Mouse (Mus musculus): ENCODE measurements around the gene Clec4e.
"Not testable (repeated sequence)": the region's sequence is repeated elsewhere in the genome, so short reads cannot be mapped to it uniquely, and the experiment has no call there.

Clec4e gene

DNA sequence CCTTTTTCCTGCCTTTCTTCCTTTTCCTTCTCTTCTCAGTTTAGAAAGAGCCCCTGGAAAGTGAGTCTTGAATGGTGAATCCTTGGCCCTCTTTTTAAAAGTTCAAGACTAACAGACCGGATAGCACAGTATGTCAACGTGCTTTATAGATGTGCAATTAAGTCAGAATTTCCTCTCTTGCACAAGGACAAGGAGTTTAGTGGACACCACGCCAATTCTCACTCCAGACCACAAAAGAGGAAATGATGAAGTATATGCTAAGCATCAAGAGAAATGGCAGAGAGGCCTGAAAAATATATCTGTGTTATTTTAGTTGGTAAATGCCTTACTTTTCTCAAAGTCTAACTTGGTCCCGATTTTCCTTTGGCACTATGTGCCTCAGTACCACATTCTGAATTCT, at the start of gene Clec4e:
Gene Clec4e, minus strand, starts transcription at position 118 of the 400 bp plus-strand sequence.
- no peak for DNase-seq (ENCODE audit: low spot score)

DNA sequence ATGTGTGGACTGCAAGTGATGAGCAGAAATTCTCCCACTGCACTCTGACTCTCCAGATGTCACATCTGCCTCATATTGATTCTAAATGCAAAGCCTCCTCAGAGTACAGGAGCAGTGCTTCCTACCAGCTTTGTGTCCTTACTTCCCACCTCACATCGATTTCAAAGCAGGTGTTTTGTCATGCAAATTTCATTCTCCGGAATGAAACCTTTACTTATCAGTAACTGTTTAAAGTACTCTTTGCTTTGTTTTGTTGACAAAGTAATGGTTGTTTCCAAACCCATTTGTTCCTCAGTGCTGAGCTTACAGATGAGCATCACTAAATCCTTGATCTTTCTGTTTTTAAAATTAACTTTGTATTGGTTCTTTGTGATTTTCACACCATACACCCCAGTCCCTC, 42.8 kb upstream of the Clec4e start:
- no peak for DNase-seq (ENCODE audit: low spot score)

DNA sequence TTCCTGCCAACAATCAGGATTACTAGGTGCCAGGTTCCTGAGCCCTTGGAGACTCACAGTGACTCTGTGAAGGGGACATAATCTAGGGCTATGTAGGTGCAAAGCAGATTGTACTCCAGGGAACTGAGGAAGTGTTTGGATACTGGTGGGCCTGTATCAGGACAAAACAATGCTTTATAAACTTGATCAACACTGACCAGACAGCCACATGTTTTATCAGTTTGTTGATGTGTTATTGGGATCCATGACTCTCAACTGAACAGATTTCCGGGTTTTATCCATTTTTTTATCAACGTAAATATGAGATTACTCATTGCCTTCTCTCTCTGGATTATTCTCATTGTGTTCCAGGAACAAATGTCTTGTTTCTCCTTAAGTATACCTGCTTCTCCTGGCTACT, 18.4 kb upstream of the Clec4e start, which contains the start of gene Vmn2r19:
Gene Vmn2r19, plus strand, starts transcription at position 301 of the 400 bp plus-strand sequence.
- no peak for DNase-seq (ENCODE audit: low spot score)

DNA sequence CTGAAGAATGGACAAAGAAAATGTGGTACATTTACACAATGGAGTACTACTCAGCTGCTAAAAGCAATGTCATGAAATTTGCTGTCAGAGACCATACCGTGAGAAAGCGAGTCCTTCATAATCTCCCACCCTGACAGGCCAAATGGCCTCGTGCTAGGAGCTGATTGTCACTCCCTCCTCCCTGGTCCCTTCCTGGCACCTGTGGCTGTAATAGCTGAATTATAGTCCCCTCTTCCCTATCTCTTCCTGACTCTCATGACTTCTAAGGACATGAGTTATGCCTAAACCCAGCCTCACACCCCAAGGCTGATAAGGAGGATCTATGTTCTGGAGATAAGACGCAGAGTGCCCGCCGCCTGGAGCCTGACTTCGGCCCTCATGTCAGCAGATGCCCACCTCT, 16.6 kb upstream of the Clec4e start:
- not testable (repeated sequence) for DNase-seq (ENCODE audit: low spot score)

DNA sequence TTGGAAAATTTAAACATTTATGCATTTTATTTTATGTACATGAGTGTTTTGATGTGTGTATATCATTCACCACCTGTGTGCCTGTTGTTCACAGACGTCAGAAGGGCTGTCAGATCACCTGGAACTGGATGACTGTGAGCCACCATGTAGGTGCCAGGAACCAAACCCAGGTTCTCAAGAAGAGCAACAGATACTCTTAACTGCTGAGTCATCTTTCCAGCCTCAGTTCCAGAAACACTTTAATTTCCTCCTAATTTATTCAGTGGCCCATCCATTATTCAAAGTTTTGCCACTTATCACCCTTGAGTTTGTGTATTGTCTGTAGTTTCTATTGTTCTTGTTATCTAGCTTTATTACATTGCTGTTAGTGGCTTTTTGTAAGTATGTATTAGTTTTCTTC, 7.0 kb upstream of the Clec4e start:
- DNase-seq (ENCODE audit: low spot score): no peak

DNA sequence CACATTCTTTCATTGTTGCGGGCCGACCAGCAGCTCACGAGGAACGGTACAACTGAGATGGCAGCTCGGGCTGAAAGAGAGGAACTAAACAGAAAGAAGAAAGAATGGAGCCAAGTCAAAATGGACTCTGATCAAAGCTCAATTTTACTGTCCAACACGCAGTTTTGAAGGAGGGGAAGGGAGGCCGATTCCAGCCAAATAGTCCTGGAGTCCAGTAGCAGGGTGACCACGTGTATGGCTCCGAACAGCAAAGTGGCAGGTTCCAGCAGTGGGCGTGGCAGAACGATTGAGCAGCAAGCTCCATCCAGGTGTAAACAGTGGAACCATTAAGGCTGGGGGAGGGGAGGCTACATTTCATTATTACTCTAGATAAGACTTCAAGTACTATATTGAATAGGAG, 3.8 kb upstream of the Clec4e start:
- not testable (repeated sequence) for DNase-seq (ENCODE audit: low spot score)

DNA sequence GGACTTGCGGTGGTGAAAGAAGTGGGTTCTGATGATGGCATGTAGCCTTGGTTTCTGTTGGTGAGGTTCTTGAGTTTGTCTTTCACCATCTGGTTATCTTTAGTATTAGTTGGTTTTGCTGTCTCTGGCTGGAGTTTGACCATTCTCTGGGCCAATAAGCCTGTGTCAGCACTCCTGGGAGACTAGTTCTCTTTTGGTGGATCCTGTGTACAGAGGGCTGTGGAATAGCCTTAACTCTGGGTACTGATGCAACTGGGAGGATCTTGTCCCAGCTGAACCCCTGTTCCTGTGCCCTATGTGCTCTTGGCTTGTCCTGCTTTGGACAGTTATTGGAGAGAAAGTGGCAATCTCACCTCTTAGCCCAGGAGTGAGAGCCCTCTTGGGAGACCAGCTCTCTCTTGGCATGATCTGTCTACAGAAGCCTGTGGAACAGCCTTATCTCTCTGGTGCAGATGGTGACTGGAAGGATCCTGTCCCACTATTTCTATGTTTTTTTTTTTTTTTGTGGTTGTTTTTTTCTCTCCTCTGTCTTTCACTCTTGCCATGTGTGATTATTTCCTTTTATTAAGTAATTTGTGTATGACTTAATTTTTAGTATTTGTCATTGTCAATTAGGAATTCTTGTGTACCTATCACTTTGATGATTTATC, 3.2 kb upstream of the Clec4e start:
- DNase-seq (ENCODE audit: low spot score): no peak

DNA sequence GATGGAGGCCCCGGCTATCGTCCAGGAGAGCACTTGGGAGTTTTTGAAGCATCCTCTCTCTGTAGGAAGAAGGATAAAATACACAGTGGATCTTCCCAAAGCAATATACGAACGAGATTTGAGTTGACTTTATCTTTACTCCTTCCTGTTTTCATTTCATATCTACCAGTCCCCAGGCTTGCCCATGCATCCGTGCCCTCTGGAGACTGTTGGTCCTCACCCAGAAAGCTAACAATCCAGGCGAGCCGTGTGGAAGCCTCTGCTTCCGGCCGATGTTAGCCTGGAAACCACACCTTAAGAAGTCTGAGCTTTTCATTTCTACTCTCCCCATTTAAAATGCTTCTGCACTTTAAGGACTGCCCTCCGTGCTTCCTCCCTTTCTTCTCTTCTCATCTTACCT, 739 bp downstream of the Clec4e start:
- DNase-seq (ENCODE audit: low spot score): no peak

DNA sequence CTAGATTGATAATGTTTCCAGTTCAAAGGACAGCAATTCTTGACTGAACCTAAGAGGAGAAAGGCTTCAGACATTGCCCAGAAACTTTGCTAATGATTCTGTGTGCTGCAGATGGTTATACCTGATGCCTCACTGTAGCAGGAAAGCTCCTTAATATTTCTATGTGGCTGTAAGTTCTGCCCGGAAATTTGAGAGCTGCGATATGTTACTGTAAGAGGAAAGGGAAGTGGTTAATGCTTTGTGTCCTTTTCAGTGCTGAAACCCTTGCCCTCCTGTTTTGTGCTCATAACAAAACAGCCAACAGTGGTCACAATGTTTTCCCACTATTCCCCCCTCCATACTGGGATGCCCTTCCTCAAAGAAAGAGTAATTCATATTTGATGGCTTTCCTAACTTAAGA, 3.4 kb downstream of the Clec4e start:
- no peak for DNase-seq (ENCODE audit: low spot score)

DNA sequence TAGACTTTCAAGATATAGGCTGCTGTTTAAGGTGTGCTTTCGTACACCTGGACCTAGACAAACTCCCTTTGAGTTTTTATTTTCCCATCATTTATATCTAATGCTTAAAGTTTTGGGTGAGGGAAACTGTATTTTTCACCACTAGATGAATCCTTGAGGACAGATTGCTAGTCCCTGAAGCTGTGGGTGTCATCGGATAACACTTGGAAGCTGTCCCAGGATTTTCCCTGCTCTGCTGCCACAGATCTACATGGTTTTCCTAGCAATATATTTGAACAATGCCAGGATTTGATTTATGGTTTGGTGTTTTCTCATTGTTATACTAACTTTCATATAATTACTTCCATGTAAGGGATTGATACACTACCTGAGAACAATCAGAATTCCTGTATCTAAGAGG, 10.2 kb downstream of the Clec4e start:
- DNase-seq (ENCODE audit: low spot score): no peak

DNA sequence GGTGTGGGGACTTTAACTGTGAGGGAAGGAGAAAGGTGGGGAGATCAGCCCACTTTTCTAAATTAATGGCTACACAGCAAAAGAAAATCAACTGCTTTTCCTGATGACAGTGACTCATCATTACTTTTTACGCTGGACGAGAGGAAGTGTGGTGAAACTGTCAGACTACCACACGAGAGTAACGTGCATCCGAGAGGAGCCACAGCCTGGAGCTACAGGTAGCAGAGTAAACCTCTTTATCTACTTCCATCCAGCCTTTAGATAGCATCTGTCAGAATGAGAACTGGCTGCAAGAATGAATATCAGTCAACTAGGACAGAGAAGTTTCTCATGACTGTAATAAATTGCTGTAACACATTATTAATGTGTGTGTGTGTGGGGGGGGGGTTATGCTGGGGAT, 22.7 kb downstream of the Clec4e start:
- DNase-seq (ENCODE audit: low spot score): no peak

DNA sequence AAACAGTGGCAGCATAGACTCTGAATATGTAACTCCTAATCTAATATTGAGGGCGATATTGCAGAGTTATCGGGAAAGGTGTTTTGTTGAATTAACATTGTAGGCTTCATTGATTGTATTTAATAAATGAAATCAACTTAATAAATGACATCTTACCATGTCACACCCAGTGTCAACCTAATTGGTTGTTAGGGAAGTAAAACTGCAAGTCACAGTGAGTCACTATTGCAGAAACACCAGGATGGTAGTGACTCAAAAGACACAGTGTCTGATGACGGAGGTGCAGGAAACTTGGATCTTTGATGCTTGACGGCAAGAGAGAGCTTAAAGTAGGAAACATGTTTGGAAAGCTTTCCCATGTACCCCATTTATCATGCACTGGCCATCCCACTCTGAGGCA, 23.9 kb downstream of the Clec4e start:
- DNase-seq (ENCODE audit: low spot score): no peak

DNA sequence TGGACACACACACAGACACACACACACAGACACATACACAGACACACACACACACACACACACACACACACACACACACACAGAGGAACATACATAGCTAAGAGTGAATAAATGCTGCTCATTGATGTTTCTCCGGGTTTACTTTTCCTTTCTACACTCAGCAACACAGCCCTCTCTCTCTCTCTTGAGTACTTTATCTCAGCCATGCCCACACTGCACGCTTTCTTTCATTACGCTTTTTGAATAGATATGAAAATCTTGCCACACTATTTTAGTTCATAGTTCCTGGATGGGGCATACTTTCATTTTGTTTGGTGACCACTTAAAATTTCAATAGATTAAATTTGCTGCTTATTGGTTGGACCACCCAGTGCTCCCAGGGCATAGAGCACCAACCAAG, 25.5 kb downstream of the Clec4e start:
- no peak for DNase-seq (ENCODE audit: low spot score)

DNA sequence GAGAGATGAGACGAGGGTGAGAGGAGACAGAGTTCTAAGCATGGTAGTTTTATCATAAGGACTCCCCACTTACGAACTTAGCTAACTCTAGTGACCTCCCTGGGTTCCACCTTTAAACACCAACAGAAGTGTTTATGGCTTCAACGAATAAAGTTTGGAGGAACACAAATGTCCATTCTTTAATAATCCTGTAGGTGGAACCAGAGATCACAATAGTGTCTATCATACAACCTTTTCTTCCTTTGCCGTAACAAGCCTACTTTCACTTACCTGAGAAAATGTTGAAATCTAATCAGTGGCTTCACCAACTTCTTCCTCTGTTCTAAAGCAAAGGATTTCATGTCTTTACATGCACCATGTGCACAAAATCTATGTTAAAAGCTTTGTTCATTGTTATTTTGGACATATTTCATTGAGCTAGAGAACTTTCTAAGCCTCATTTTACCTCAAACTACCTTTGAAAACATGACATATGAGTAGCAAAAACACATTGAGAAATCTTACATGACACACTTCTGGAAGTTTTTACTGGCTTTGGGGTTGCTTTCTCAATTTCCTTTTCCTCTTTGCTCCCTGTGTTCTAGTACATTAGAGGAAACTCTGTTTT, 28.0 kb downstream of the Clec4e start, which contains the start of gene Clec4d:
Gene Clec4d, plus strand, starts transcription at position 557 of the 607 bp plus-strand sequence.
- DNase-seq (ENCODE audit: low spot score): no peak

DNA sequence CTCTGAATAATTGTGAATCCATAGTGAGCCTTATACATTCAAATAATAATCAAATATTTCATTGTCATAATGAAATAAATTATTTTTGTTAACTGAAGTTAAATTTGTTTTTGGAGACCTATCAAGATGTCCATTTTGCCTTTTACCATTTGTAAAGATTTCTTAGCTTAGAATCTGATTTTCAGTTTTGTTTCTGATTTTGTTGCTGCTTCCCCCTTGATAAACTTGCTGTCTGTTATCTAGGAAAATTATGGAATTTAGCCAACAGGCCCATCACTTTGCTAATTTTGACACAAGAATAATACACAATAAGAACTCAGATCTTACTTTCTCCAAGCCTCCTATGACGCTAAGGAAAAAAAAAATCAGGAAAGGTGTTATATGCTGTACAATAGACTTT, 28.8 kb downstream of the Clec4e start:
- DNase-seq (ENCODE audit: low spot score): no peak

DNA sequence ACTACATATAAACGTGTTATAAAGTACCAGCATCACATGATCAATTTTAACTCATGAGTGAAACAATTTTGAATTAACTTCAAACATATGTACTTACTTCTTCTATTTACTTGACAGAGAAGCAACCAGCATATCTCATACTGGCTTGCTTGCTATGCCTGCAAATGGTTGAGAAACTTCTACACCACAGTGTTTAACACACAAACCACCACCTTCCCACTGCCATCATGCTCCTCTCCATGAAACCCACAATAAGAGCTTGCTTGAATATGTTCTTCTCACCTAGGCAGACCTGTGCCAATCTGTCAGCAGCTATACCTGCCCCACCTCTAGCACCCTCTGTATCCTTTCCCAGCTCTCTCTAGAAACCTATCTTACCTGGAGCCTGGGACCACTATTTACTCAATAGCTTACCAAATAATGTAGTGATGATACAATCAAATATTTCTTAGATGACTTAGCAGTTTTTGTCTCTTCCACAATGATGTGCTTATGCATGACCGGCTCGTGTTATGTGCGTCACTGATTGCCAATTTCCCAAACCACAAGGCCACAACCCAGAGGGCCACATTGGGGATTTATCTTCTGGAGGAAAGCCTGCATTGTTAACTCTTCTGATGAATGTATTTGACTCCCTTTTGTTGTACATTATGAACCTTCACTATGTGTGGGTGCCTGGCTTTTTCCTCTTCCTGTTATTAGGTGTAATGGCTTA, 29.6 kb downstream of the Clec4e start:
- DNase-seq (ENCODE audit: low spot score): no peak

DNA sequence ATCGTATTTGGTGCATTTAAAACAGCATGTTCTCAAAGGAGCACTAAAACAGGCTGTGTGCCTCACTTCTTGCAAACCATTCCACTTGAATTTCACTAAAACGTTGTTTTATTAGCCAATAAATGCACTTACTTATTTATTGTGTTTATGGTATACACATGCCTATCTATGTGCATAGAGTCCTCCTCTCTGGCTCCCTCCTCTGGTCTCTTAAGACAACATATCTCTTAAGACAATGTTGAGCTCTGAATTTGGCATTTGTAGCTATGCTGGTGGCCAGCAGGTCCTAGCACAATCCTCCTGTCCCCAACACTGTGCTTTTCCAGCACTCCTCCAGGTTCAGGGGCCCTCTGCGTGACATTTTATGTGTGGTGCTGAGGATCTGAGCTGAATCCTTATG, 30.7 kb downstream of the Clec4e start:
- no peak for DNase-seq (ENCODE audit: low spot score)

DNA sequence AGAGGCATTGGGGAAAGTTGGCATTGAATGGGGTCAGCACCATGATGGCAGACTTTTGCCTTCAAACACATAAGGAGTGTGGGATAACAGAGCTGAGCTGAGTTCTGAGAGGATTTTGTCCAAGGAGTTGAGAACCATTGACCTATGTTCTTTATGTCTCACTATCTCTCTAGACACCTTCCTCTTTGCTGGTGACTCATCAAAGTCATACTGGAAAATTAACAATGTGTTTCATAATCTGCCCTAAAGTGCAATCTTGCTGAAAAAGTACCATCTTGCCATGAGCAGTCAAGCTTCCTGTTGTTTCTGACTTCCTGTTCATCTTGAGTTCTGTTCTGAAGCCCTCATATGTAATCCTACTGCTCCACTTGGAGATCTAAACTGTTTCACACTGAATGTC, 36.9 kb downstream of the Clec4e start:
- no peak for DNase-seq (ENCODE audit: low spot score)

DNA sequence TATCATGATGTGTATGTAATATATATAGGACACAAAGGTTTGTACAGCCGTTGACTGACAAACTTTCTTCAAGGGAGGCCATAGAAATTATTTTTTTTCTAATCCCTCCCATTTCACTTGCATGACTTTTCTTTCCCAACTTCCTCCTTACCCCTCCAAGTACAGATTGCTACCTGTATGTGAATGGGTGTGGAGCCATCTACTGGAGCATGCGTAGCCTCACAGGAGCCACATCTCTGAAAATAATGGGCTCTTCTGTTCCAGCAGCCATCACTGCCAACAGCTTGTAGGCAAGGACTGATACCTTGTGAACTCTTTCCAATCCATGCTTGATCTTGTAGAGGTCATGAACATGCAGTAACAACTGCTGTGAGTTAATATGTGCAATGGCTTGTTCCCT, 40.8 kb downstream of the Clec4e start:
- DNase-seq (ENCODE audit: low spot score): not testable (repeated sequence)

DNA sequence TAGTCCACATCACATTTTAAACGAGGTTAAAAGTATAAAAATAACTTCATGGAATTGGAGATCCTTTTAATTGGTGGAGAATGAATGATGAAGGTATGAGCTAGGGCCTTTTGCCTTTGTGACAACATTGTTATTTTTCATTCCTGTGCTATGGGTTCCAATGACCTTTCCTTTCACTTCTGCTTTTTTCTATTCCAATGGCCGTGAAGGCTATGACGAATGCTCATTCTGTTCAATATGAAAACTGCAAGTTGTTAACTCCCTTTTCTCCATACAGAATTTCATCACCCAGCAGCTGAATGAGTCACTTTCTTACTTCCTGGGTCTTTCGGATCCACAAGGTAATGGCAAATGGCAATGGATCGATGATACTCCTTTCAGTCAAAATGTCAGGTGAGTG, 45.5 kb downstream of the Clec4e start:
- DNase-seq (ENCODE audit: low spot score): no peak

DNA sequence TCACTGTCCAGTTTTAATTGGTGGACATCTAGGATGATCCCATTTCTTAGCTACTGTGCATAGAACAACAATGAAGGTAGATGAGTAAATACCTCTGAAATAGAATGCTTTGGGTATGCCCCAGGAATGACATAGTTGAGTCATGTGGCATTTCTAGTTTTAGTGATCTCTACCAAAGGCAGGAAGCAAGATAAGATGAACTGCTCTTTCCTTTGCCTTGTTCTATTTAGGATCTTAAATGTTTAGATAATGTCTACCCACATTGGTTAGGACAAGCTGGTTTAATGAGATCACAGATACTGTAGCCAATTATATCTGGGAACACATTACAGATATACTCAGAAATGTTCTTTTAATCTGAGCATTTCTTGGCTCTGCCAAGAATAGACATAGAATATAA, 52.1 kb downstream of the Clec4e start:
- no peak for DNase-seq (ENCODE audit: low spot score)

Measured in yolk sac, embryonic 10.5 days (tissue).